Mouse (Mus musculus) telencephalon, adult 2 months (tissue): ENCODE data around the gene Gngt2.

Source experiments
- DNase-seq: peaks from one replicate; pipeline ENCODE4 v3.0.0-alpha.2; 2011; ENCODE audit warnings: low read depth, low spot score

Gene Gngt2

DNA sequence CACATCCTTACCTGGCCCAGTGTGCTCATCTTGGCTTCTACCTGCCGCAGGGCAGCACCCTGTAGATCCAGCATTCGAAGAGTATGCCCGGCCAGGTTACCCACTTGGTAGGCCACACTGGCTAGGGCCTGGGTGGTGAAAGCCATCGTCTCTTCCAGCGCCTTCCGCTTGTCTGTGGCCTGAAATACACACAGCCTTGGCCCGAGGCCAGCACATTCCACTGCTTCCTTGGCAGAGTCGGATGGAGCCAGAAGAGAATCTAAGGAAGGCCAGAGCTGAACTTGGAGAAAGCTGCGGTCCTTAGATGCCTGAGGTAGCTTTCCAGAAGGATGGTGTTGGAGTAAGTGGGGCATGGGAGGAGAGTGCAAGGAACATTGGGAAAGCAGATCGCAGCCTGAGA lies at the start of gene Gngt2:
TSS of gene Gngt2 (plus strand) at position 158 of the 400 bp plus-strand sequence.
- DNase-seq: no peak

GRCm38 (mm10) chr11:95789451-95789891 lies 47.5 kb upstream of the Gngt2 start:
- no peak for DNase-seq

GRCm38 (mm10) chr11:95791787-95792186 lies 45.2 kb upstream of the Gngt2 start:
- DNase-seq: peak; percentile 73

- DNase-seq: no peak
These were observed 44.0 kb upstream of the Gngt2 start for GRCm38 (mm10) chr11:95792950-95793509.

- no peak for DNase-seq
These were observed 42.8 kb upstream of the Gngt2 start for GRCm38 (mm10) chr11:95794201-95794600.

DNA sequence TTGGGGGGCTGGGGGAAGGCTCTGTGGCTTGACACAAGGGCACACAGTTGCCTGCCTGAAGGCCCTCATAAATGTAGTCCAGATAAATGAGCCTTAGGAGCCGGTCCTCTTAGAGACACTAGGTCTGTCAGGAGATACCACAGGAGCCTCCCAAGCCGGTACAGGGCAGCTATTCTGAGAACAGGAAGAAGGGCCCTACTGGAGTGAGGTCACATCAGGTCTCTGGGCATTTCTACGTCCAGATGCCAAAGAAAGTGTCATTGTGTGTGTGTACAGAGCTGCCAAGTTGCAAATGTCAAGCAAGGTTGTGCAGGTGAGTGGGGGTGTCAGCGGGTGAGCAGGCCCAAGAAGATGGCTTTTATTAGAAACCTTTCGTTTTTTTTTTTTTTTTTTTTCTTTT lies 41.4 kb upstream of the Gngt2 start:
- no peak for DNase-seq

GRCm38 (mm10) chr11:95805010-95805409 lies 32.0 kb upstream of the Gngt2 start:
- no peak for DNase-seq

DNA sequence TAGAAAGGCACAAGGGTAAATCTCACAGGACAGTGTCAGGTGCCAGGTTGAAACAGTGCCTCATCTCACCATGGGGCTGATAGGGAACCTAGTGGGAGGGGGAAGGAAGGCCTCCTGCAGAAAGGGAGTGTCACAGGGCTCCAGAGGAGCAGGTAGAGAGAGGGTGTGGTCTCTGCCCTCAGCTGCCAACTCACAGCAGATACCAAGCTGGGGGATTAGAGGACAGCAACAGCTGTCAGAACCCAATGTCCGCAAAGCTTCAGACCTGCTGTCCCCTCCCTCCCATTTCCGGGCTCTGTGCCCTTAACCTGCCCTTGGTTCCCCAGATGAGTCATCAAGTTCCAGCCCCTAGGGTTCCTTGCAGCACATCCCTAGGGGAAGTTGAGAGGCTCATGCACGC lies 31.5 kb upstream of the Gngt2 start:
- no peak for DNase-seq

- no peak for DNase-seq
These were observed 29.1 kb upstream of the Gngt2 start for GRCm38 (mm10) chr11:95807884-95808283.

- DNase-seq: no peak
These were observed 28.5 kb upstream of the Gngt2 start for GRCm38 (mm10) chr11:95808448-95809011.

GRCm38 (mm10) chr11:95809603-95810002 lies 27.4 kb upstream of the Gngt2 start:
- no peak for DNase-seq

GRCm38 (mm10) chr11:95810828-95811227 lies 26.2 kb upstream of the Gngt2 start:
- DNase-seq: no peak

DNA sequence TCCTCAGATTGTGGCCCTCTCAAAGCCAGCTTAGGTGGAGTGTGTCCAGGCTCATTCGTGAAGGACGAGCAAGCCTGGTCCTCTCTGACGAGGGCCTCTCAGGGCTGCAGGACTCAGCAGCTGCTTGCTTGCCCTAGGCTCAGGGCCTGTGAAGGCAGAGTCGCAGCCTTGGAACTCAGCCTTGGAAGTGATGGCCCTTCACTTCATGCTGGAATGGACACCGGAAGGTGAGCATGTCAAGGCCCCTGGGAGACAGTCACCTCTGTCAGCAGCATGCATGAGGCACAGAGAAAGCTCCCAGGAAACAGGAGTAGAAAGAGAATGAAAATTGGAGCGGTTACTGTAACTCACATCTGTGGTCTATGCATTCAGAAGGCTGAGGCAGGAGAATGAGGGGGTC lies 25.3 kb upstream of the Gngt2 start:
- no peak for DNase-seq

DNA sequence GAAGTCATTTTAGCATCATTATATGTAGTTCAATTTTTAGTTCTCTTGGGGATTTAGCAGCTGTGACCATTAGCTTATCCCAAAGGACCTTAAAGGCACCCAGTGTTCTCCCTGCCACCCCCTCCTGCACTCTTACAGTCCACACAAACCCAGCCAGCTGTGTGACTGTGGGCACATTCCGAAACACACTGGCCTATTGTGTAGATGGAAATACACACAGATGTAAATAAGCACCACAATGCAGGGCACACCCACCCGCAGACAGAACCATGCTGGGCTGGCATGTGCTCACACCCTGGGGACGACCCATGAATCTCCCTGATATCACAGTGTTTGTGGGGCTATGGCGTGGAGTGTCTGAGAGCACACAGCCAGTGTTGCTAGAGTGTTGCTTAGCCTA lies 24.8 kb upstream of the Gngt2 start:
- peak; percentile 43 for DNase-seq

DNA sequence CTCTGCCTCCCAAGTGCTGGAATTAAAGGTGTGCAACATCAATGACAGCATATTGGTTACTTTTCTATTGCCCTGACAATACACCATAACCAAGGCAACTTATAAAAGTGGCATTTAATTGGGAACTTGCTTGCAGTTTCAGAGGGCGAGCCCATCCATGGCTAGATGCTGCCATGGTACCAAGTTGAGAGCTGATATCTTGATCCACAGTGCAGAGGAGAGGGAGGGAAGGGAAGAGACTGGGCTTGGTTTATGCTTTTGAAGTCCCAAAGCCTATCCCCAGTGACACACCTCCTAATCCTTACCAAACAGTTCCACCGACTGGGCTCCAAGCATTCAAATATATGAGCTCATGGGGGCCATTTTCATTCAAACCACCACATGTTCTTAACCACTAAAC lies 22.9 kb upstream of the Gngt2 start:
- no peak for DNase-seq

DNA sequence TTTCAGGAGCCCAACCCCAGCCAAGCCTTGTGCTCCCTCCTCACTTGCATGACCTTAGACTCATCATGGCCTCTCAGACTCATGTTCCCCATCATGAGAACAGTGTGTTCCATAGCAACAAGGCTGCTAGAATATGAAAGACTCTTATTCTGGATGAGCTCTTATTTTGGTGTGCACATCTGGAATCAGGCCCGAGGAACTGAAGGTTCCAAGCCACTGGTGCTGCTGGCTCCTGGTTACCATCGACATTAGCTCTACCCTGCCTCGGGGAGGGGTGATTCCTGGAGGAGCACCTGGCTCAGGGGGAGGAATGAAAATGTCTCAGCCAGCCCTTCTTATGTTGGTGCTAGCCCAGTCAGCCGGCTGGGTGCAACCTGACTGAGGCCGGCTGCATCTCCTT lies 22.2 kb upstream of the Gngt2 start:
- no peak for DNase-seq

DNA sequence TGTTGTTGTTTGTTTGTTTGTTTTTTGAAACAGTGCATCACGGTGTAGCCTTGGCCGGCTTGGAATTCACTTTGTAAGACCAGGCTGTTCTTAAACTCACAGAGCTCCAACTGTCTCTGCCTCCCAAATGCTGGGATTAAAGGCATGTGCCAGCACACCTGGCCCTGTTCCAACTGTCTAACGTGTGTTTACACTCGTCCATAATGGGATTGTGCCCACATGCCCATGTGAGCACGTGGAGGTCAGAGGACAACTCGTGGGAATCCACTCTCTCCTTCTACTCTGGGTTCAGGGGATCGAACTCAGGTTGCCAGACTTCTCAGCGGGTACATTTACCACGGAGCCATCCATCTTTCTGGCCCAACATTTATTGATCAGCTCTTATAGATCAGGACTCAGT lies 21.6 kb upstream of the Gngt2 start:
- DNase-seq: no peak

DNA sequence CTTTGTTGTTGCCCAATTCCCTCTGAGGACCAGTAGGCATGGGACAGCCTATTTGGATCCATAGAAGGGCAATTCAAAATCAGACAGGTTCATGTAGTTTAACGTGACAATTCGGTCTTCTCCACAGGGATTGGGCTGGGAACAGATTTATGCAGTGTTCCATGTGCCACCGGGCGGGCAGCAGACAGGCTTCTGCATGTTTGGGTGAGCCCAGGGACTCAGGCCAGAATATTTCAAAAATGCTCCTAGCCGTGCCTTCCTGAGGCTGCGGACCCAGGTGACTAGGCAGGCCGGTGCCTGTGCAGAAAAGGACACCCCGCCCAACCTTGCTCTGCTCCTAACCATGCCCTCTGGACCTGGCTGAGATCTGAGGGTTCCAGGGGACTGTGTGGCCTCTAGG lies 17.9 kb upstream of the Gngt2 start:
- DNase-seq: no peak

- DNase-seq: no peak
These were observed 15.5 kb upstream of the Gngt2 start for GRCm38 (mm10) chr11:95821511-95821910.

- DNase-seq: no peak
These were observed 14.6 kb upstream of the Gngt2 start for GRCm38 (mm10) chr11:95822437-95822836.

GRCm38 (mm10) chr11:95824071-95824876 lies 12.7 kb upstream of the Gngt2 start, which contains the start of gene Phospho1:
Gene Phospho1, plus strand, starts transcription at chr11:95824499.
- DNase-seq: peak; percentile 67

- DNase-seq: no peak
These were observed 12.2 kb upstream of the Gngt2 start for GRCm38 (mm10) chr11:95824877-95825243.

DNA sequence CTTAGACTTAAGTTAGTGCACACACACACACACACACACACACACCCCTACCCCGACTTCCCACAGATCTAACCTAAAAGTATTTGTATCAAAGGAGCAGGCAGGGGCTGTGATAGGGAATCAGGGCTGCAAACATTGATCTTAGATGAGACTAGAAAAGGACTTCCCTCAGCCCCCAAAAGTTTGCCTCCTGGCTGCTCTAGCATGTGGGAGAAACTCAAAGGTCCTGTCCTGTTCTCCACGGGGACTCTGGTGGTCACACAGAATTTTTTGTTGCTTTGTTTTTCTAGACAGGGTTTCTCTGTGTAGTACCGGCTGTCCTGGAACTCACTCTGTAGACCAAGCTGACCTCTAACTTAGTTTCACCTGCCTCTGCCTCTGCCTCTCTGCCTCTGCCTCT lies 11.4 kb upstream of the Gngt2 start:
- DNase-seq: no peak
